Mouse (Mus musculus): ENCODE data around the gene Mia.

The Mia gene

GRCm38 (mm10) chr7:27159256-27159655 lies 21.7 kb downstream of the Mia start:
- no peak for DNase-seq

- no peak for DNase-seq
Measured at GRCm38 (mm10) chr7:27158171-27158570, 22.8 kb downstream of the Mia start.

GRCm38 (mm10) chr7:27156005-27156404 lies 25.0 kb downstream of the Mia start:
- DNase-seq, result no peak

GRCm38 (mm10) chr7:27153205-27153764 lies 27.7 kb downstream of the Mia start, which contains the start of gene Cyp2t4:
Gene Cyp2t4 (plus strand): TSS chr7:27153714.
- DNase-seq, result peak; percentile 82

- no peak for DNase-seq
Measured at GRCm38 (mm10) chr7:27136410-27136996, 44.5 kb downstream of the Mia start.

- no peak for DNase-seq
Measured at GRCm38 (mm10) chr7:27133757-27134156, 47.2 kb downstream of the Mia start.

GRCm38 (mm10) chr7:27133156-27133555 lies 47.8 kb downstream of the Mia start:
- peak; percentile 81 for DNase-seq

GRCm38 (mm10) chr7:27132588-27132987 lies 48.4 kb downstream of the Mia start:
- peak; percentile 83 for DNase-seq

- DNase-seq, result no peak
Measured at GRCm38 (mm10) chr7:27131387-27131786, 49.6 kb downstream of the Mia start.

- DNase-seq, result peak; percentile 25
Measured at GRCm38 (mm10) chr7:27130521-27131370, 50.2 kb downstream of the Mia start.

- no peak for DNase-seq
Measured at GRCm38 (mm10) chr7:27129811-27130210, 51.1 kb downstream of the Mia start.

Measured in kidney, postnatal 10 days (tissue).